Mouse (Mus musculus): Measurements from ENCODE around the gene Cd36. TPM values are rescaled to one million over a fixed set of nuclear protein-coding genes. Genes with fewer than 3 reads are reported as not detected.

Cd36 gene
- polyA plus RNA-seq, 1 experiment from 2014 or later: 0.87 TPM

Other genes starting within 250 kb of the Cd36 start
- gene Gnat3, start 73.7 kb upstream of the Cd36 start, polyA plus RNA-seq (2014; fragmentation: Nextera tagmentation; extraction: Ambion mirVana): not detected in 2 replicates

All from forebrain, embryonic 11.5 days (tissue).